Comparison of ENCODE assay signal across 8 mouse cellular contexts in genomic region chr1:165641271-165641771, GRCm38 (mm10). TPM values are rescaled to one million over a fixed set of nuclear protein-coding genes. Genes with fewer than 3 reads are reported as not detected.
DNase-seq lines count a peak whose midpoint lies in the region; ATAC-seq and TF ChIP-seq lines count a peak whose summit lies in the region.

No protein-coding gene starts in this region.

- no peaks in the 10 kb centered on the region for H3K9me3 ChIP-seq in embryonic facial prominence, embryonic 13.5 days
- no peaks in the 10 kb centered on the region for H3K9me3 ChIP-seq in heart, embryonic 10.5 days
- no peaks in the 10 kb centered on the region for H3K9me3 ChIP-seq in kidney, embryonic 14.5 days (ENCODE audit: control insufficient read depth, low read length)
- H3K9me3 ChIP-seq in limb, embryonic 15.5 days, result no peaks in the 10 kb centered on the region
- H3K9me3 ChIP-seq in midbrain, postnatal 0 days (ENCODE audit: low read length), result no peaks in the 10 kb centered on the region

- peak; percentile 90 for DNase-seq in 3T3-L1 (ENCODE audit: low read depth, low spot score)
- peak; percentile 61 to 69 for DNase-seq in adrenal gland, postnatal 36 days
- DNase-seq in heart, embryonic 10.5 days (ENCODE audit: low spot score), result no peak
- DNase-seq in midbrain, postnatal 0 days (ENCODE audit: low spot score), result peak; percentile 87
- DNase-seq in spleen, postnatal 10 days (ENCODE audit: low spot score in 2 of 2), result peak; percentile 73 to 79

- WGBS in embryonic facial prominence, embryonic 13.5 days, result 5% methylated on average over 16 of the region's 16 CpGs
- 7% methylated on average over 16 of the region's 16 CpGs for WGBS in heart, embryonic 10.5 days
- WGBS in kidney, embryonic 14.5 days, result 8% methylated on average over 16 of the region's 16 CpGs
- 5% methylated on average over 16 of the region's 16 CpGs for WGBS in limb, embryonic 15.5 days
- WGBS in midbrain, postnatal 0 days, result 3% methylated on average over 16 of the region's 16 CpGs

- peak; percentile 82 for TF ChIP-seq CTCF in midbrain, postnatal 0 days (IDR thresholded peaks at IDR 0.05)

- peak overlapping the region; percentile 76 for H3K9ac ChIP-seq in embryonic facial prominence, embryonic 13.5 days
- H3K9ac ChIP-seq in kidney, embryonic 14.5 days (ENCODE audit: low read depth, low read length), result peak overlapping the region; percentile 72
- H3K9ac ChIP-seq in limb, embryonic 15.5 days, result no peak overlapping the region; the same call in 1 of the 2 replicates
- H3K9ac ChIP-seq in midbrain, postnatal 0 days (replicated peaks; ENCODE audit: low read length, poor library complexity, severe bottlenecking), result peak overlapping the region; percentile 52; the same call in 1 of the 2 replicates

- ATAC-seq in embryonic facial prominence, embryonic 13.5 days (ENCODE audit: insufficient number of reproducible peaks, insufficient read depth, low FRiP score, low TSS enrichment, low read depth), result no peak; the same call in 1 of the 2 replicates
- ATAC-seq in kidney, embryonic 14.5 days (ENCODE audit: low FRiP score, low TSS enrichment), result peak; percentile 44; the same call in 1 of the 2 replicates
- peak; percentile 64; the same call in 1 of the 2 replicates for ATAC-seq in limb, embryonic 15.5 days (ENCODE audit: insufficient number of reproducible peaks, low FRiP score, low TSS enrichment, low read depth)
- peak; percentile 70; the same call in 1 of the 2 replicates for ATAC-seq in midbrain, postnatal 0 days (ENCODE audit: low FRiP score)

- H3K36me3 ChIP-seq in embryonic facial prominence, embryonic 13.5 days, result no peaks in the 10 kb centered on the region
- no peaks in the 10 kb centered on the region for H3K36me3 ChIP-seq in heart, embryonic 10.5 days
- H3K36me3 ChIP-seq in kidney, embryonic 14.5 days (ENCODE audit: control insufficient read depth, insufficient read depth, low read length), result no peaks in the 10 kb centered on the region
- no peaks in the 10 kb centered on the region for H3K36me3 ChIP-seq in limb, embryonic 15.5 days
- no peaks in the 10 kb centered on the region for H3K36me3 ChIP-seq in midbrain, postnatal 0 days (ENCODE audit: insufficient read depth, low read length)

- peak overlapping the region; percentile 82; the same call in 1 of the 2 replicates for H3K27ac ChIP-seq in embryonic facial prominence, embryonic 13.5 days
- H3K27ac ChIP-seq in heart, embryonic 10.5 days, result peak overlapping the region; percentile 91
- H3K27ac ChIP-seq in kidney, embryonic 14.5 days (ENCODE audit: low read depth, low read length), result no peak overlapping the region
- H3K27ac ChIP-seq in limb, embryonic 15.5 days, result peak overlapping the region; percentile 90; the same call in 1 of the 2 replicates
- H3K27ac ChIP-seq in midbrain, postnatal 0 days (ENCODE audit: low read depth, low read length), result peak overlapping the region; percentile 69; the same call in 1 of the 2 replicates

- H3K4me1 ChIP-seq in embryonic facial prominence, embryonic 13.5 days, result no peaks in the 10 kb centered on the region
- peaks cover 13% of the 10 kb centered on the region for H3K4me1 ChIP-seq in heart, embryonic 10.5 days
- H3K4me1 ChIP-seq in kidney, embryonic 14.5 days (ENCODE audit: control insufficient read depth, insufficient read depth, low read length), result no peaks in the 10 kb centered on the region
- H3K4me1 ChIP-seq in limb, embryonic 15.5 days, result 0 out of 2 replicates have a peak, but pooled peaks cover 7% of the 10 kb centered on the region
- H3K4me1 ChIP-seq in midbrain, postnatal 0 days (ENCODE audit: insufficient read depth, low read length), result no peaks in the 10 kb centered on the region

- no peaks in the 10 kb centered on the region for H3K27me3 ChIP-seq in embryonic facial prominence, embryonic 13.5 days
- no peaks in the 10 kb centered on the region for H3K27me3 ChIP-seq in heart, embryonic 10.5 days (ENCODE audit: insufficient read depth, poor library complexity, severe bottlenecking)
- H3K27me3 ChIP-seq in kidney, embryonic 14.5 days (ENCODE audit: control insufficient read depth, insufficient read depth, low read length), result no peaks in the 10 kb centered on the region
- H3K27me3 ChIP-seq in limb, embryonic 15.5 days, result no peaks in the 10 kb centered on the region
- no peaks in the 10 kb centered on the region for H3K27me3 ChIP-seq in midbrain, postnatal 0 days (ENCODE audit: insufficient read depth, low read length)

- H3K4me3 ChIP-seq in embryonic facial prominence, embryonic 13.5 days, result peak overlapping the region; percentile 73
- peak overlapping the region; percentile 88 for H3K4me3 ChIP-seq in heart, embryonic 10.5 days
- H3K4me3 ChIP-seq in kidney, embryonic 14.5 days (ENCODE audit: low read length), result peak overlapping the region; percentile 81
- peak overlapping the region; percentile 81 for H3K4me3 ChIP-seq in limb, embryonic 15.5 days
- H3K4me3 ChIP-seq in midbrain, postnatal 0 days (ENCODE audit: low read depth, low read length), result peak overlapping the region; percentile 88

- peak overlapping the region; percentile 67 for H3K4me2 ChIP-seq in embryonic facial prominence, embryonic 13.5 days
- peak overlapping the region; percentile 33 for H3K4me2 ChIP-seq in kidney, embryonic 14.5 days (replicated peaks; ENCODE audit: low read depth, low read length)
- H3K4me2 ChIP-seq in limb, embryonic 15.5 days, result peak overlapping the region; percentile 35
- H3K4me2 ChIP-seq in midbrain, postnatal 0 days (ENCODE audit: low read depth, low read length, poor library complexity, severe bottlenecking), result peak overlapping the region; percentile 44

RNA-seq across cellular contexts. Expression of gene Mpzl1, which starts 7.0 kb away (rescaled TPM):
- total RNA-seq in adrenal gland, postnatal 36 days (2021), result 10 to 100 TPM; 22.7 to 30.8 TPM
- 146 and 163 TPM in 2 replicates for polyA plus RNA-seq in embryonic facial prominence, embryonic 13.5 days (2015; fragmentation: Nextera tagmentation; extraction: Ambion mirVana)
- polyA plus RNA-seq in heart, embryonic 10.5 days (2016; fragmentation: Nextera tagmentation; extraction: Ambion mirVana), result 138 and 170 TPM in 2 replicates
- polyA plus RNA-seq in kidney, embryonic 14.5 days (2014; fragmentation: Nextera tagmentation; extraction: Ambion mirVana), result 196 and 253 TPM in 2 replicates
- 165 and 169 TPM in 2 replicates for polyA plus RNA-seq in limb, embryonic 15.5 days (2015; fragmentation: Nextera tagmentation; extraction: Ambion mirVana)
- total RNA-seq in midbrain, postnatal 0 days (2014; rRNA removed), result 29.7 and 38.2 TPM in 2 replicates
- 138 and 146 TPM in 2 replicates for polyA plus RNA-seq in midbrain, postnatal 0 days (2015; fragmentation: Nextera tagmentation; extraction: Ambion mirVana)
